Mouse (Mus musculus) heart, postnatal 0 days (tissue): ENCODE data around the gene Malrd1.

Experiments
- CTCF ChIP-seq: IDR thresholded peaks from 2 replicates; pipeline ENCODE4 v1.5.1; 2016; ENCODE audit warnings: antibody characterized with exemption, control low read depth, low read depth
- EP300 ChIP-seq: IDR thresholded peaks from 2 replicates; pipeline ENCODE4 v1.6.1; 2016; ENCODE audit warnings: antibody characterized with exemption, low read depth

DNA sequence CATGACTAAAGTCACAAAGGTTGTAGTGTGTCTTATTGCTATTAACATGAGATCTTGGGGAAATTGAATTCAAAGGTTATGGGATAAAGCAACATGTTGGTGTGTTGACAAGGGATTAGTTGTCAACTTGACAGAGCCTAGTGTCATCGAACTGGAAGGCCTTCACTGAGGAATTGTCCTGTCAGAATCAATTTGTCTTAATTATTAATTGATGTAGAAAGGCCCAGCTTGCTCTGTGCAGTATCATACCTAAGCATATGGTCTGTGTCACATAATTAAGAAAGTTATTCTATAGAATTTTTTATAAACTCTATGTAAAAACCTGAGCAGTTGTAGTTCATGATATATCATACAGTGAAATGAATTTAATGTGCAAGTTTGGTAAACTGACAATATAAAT lies 289.4 kb downstream of the Malrd1 start:
- TF ChIP-seq EP300 (no peak), CTCF (no peak)
